Mouse (Mus musculus): ENCODE measurements around the gene Phf21a. TPM values are rescaled to one million over a fixed set of nuclear protein-coding genes. Genes with fewer than 3 reads are reported as not detected.

The Phf21a gene
- polyA plus RNA-seq, 1 experiment: 10.9 TPM

GRCm38 (mm10) chr2:92272510-92272909, 179.6 kb downstream of the Phf21a start:
- WGBS: 21% methylated on average over 2 of the region's 2 CpGs
- no peak for DNase-seq (ENCODE audit: low read depth, low spot score)

- DNase-seq (ENCODE audit: low read depth, low spot score): no peak
- 54% methylated on average over 6 of the region's 6 CpGs for WGBS
Observed at GRCm38 (mm10) chr2:92273101-92273801, 180.3 kb downstream of the Phf21a start.

GRCm38 (mm10) chr2:92273802-92274183, 180.9 kb downstream of the Phf21a start:
- WGBS: 85% methylated on average over 4 of the region's 4 CpGs
- DNase-seq (ENCODE audit: low read depth, low spot score): no peak

- WGBS: 61% methylated on average over 3 of the region's 3 CpGs
- no peak for DNase-seq (ENCODE audit: low read depth, low spot score)
Observed at GRCm38 (mm10) chr2:92277787-92278186, 184.9 kb downstream of the Phf21a start.

- WGBS: 90% methylated on average over 7 of the region's 7 CpGs
- DNase-seq (ENCODE audit: low read depth, low spot score): no peak
Observed at GRCm38 (mm10) chr2:92278663-92279062, 185.7 kb downstream of the Phf21a start.

- WGBS: 88% methylated on average over 6 of the region's 6 CpGs
- no peak for DNase-seq (ENCODE audit: low read depth, low spot score)
Observed at GRCm38 (mm10) chr2:92279398-92279797, 186.5 kb downstream of the Phf21a start.

- WGBS: 56% methylated on average over 5 of the region's 5 CpGs
- no peak for DNase-seq (ENCODE audit: low read depth, low spot score)
Observed at GRCm38 (mm10) chr2:92285597-92285996, 192.7 kb downstream of the Phf21a start.

- WGBS: 60% methylated on average over 3 of the region's 3 CpGs
- no peak for DNase-seq (ENCODE audit: low read depth, low spot score)
Observed at GRCm38 (mm10) chr2:92289335-92289734, 196.4 kb downstream of the Phf21a start.

GRCm38 (mm10) chr2:92291526-92291925, 198.6 kb downstream of the Phf21a start:
- DNase-seq (ENCODE audit: low read depth, low spot score): no peak
- WGBS: 91% methylated on average over 3 of the region's 3 CpGs

- peak; percentile 80 for DNase-seq (ENCODE audit: low read depth, low spot score)
- 2% methylated on average over 6 of the region's 6 CpGs for WGBS
Observed at GRCm38 (mm10) chr2:92296402-92296801, 203.5 kb downstream of the Phf21a start.

- 74% methylated on average over 10 of the region's 10 CpGs for WGBS
- DNase-seq (ENCODE audit: low read depth, low spot score): no peak
Observed at GRCm38 (mm10) chr2:92299896-92300295, 207.0 kb downstream of the Phf21a start.

- WGBS: 72% methylated on average over 5 of the region's 5 CpGs
- DNase-seq (ENCODE audit: low read depth, low spot score): no peak
Observed at GRCm38 (mm10) chr2:92301849-92302607, 209.1 kb downstream of the Phf21a start.

- 85% methylated on average over 4 of the region's 4 CpGs for WGBS
- no peak for DNase-seq (ENCODE audit: low read depth, low spot score)
Observed at GRCm38 (mm10) chr2:92312542-92312941, 219.6 kb downstream of the Phf21a start.

- no peak for DNase-seq (ENCODE audit: low read depth, low spot score)
- WGBS: 58% methylated on average over 1 of the region's 1 CpGs
Observed at GRCm38 (mm10) chr2:92314031-92314430, 221.1 kb downstream of the Phf21a start.

GRCm38 (mm10) chr2:92316652-92317051, 223.7 kb downstream of the Phf21a start:
- no peak for DNase-seq (ENCODE audit: low read depth, low spot score)
- 74% methylated on average over 3 of the region's 3 CpGs for WGBS

GRCm38 (mm10) chr2:92317228-92317627, 224.3 kb downstream of the Phf21a start:
- WGBS: 80% methylated on average over 5 of the region's 5 CpGs
- DNase-seq (ENCODE audit: low read depth, low spot score): no peak

- no peak for DNase-seq (ENCODE audit: low read depth, low spot score)
Observed at GRCm38 (mm10) chr2:92322669-92323068, 229.8 kb downstream of the Phf21a start.

GRCm38 (mm10) chr2:92325676-92326075, 232.8 kb downstream of the Phf21a start:
- DNase-seq (ENCODE audit: low read depth, low spot score): no peak
- 90% methylated on average over 7 of the region's 7 CpGs for WGBS

More at GRCm38 (mm10) chr2:92322669-92323068, 229.8 kb downstream of the Phf21a start:
- 95% methylated on average over 2 of the region's 2 CpGs for WGBS

GRCm38 (mm10) chr2:92326221-92326620, 233.3 kb downstream of the Phf21a start:
- WGBS: 74% methylated on average over 1 of the region's 1 CpGs
- DNase-seq (ENCODE audit: low read depth, low spot score): no peak

GRCm38 (mm10) chr2:92327601-92328000, 234.7 kb downstream of the Phf21a start:
- 81% methylated on average over 4 of the region's 4 CpGs for WGBS
- DNase-seq (ENCODE audit: low read depth, low spot score): no peak

GRCm38 (mm10) chr2:92328206-92328605, 235.3 kb downstream of the Phf21a start:
- WGBS: 89% methylated on average over 8 of the region's 8 CpGs
- no peak for DNase-seq (ENCODE audit: low read depth, low spot score)

Measured in large intestine, adult 2 months (tissue).